Mouse (Mus musculus) cerebellum, adult 2 months (tissue): ENCODE data around the gene Gng2. TPM values are rescaled to one million over a fixed set of nuclear protein-coding genes. Genes with fewer than 3 reads are reported as not detected.

Experiments
- DNase-seq, 2 experiments: peaks; one replicate each; pipeline ENCODE4 v3.0.0; 2021
- H3K27ac ChIP-seq: fragments of 200-500 bp; 2 replicates; pipeline ENCODE4 v1.5.1; 2012; ENCODE audit warnings: low read length, control low read depth, inconsistent platforms; ENCODE audit not compliant: insufficient read depth
- H3K27me3 ChIP-seq: fragments of 200-500 bp; 2 replicates; pipeline ENCODE4 v1.6.1; 2012; ENCODE audit warnings: inconsistent platforms, mild to moderate bottlenecking, low read length, moderate library complexity; ENCODE audit not compliant: control insufficient read depth, insufficient read depth
- H3K4me1 ChIP-seq: fragments of 200-500 bp; 2 replicates; pipeline ENCODE4 v1.6.1; 2011; ENCODE audit warnings: low read length; ENCODE audit not compliant: control insufficient read depth, insufficient read depth
- H3K4me3 ChIP-seq: fragments of 200-500 bp; replicated peaks from 2 replicates; pipeline ENCODE3; 2011; ENCODE audit warnings: mild to moderate bottlenecking, low read depth, low read length, control low read depth; ENCODE audit not compliant: insufficient read depth
- CTCF ChIP-seq: fragments of 200-500 bp; IDR thresholded peaks from 2 replicates; pipeline ENCODE4 v1.5.1; 2011; ENCODE audit warnings: low read depth, mild to moderate bottlenecking, control low read depth, low read length, moderate library complexity, borderline replicate concordance; ENCODE audit not compliant: insufficient read depth
- POLR2A ChIP-seq: fragments of 200-500 bp; IDR thresholded peaks from 2 replicates; pipeline ENCODE4 v1.6.1; 2011; ENCODE audit warnings: low read length, control low read depth, borderline replicate concordance; ENCODE audit not compliant: insufficient read depth
- WGBS: fragments of 180-500 bp; shearing (Covaris S2); methylation state at CpG from one replicate; pipeline ENCODE4 v1.1.7; 2018; 5-methylcytosine and 5-hydroxymethylcytosine counted together
- polyA plus RNA-seq: library from polyadenylated mRNA; depleted of rRNA; stranded (reverse); fragments of >200 nt; gene quantifications from 2 replicates; pipeline ENCODE4 v1.2.3, GENCODE M21; 2012

Gng2 gene
- polyA plus RNA-seq, 1 experiment = 62.7 TPM

DNA sequence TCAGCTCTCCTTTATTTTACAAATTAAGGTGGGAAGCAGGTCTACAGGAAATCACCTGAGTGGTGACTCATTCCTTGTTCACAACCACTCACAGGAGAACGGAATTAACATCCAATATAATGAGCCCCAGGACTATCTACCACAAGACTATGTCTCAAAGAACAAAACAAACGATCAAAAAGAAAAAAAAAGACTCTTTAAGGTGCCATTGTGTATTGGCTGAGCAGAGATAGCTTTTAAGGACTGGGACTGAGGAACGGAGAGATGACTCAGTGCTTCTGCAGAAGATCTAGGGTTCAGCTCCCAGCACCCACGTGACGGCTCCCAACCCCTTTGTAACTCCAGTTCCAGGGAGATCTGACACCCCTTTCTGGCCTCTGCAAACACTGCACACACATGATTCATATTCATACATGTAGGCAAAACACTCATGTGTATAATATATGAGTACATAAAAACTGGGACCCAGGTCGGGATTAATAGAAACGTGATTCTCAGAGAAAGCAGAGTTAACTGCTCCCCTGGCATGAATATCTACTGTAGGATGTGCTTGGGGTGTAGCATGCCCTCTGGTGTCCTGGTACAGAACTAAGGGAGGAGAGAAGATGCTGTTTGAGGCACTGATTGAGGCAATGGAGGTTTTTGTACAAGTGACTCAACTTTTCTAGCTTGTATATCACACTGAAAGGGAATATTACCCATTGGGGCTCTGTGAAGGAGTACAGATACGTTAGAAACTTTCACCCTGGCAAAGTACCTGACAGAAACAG, 115.9 kb downstream of the Gng2 start:
- Histone ChIP-seq H3K27me3 (no peaks in the 10 kb centered on the region), H3K4me1 (no peaks in the 10 kb centered on the region), H3K27ac (no peak overlapping the region), H3K4me3 (no peak overlapping the region)
- 89% methylated on average over 8 of the region's 8 CpGs for WGBS
- DNase-seq = no peak
- no peak for TF ChIP-seq POLR2A
- no peak for TF ChIP-seq CTCF

DNA sequence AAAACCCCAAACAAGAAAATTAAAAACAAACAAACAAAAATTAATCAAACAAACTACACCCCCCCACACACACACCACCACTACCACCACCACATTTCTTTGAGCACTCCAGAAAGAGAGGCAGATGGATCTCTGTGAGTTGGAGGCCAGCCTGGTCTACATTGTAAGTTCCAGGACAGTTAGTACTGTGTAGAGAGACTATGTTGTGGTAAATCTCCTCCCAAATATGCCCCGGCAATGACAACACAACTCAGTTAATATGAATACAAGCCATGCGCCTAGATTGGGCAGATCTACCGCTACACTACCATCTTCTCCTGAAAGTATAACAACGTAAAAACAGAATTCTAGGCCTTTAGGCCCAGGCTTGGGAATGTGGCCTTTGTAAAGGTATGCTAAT, 117.1 kb downstream of the Gng2 start:
- TF ChIP-seq POLR2A (no peak), CTCF (no peak)
- 98% methylated on average over 4 of the region's 4 CpGs for WGBS
- no peaks in the 10 kb centered on the region for H3K4me1 ChIP-seq

DNA sequence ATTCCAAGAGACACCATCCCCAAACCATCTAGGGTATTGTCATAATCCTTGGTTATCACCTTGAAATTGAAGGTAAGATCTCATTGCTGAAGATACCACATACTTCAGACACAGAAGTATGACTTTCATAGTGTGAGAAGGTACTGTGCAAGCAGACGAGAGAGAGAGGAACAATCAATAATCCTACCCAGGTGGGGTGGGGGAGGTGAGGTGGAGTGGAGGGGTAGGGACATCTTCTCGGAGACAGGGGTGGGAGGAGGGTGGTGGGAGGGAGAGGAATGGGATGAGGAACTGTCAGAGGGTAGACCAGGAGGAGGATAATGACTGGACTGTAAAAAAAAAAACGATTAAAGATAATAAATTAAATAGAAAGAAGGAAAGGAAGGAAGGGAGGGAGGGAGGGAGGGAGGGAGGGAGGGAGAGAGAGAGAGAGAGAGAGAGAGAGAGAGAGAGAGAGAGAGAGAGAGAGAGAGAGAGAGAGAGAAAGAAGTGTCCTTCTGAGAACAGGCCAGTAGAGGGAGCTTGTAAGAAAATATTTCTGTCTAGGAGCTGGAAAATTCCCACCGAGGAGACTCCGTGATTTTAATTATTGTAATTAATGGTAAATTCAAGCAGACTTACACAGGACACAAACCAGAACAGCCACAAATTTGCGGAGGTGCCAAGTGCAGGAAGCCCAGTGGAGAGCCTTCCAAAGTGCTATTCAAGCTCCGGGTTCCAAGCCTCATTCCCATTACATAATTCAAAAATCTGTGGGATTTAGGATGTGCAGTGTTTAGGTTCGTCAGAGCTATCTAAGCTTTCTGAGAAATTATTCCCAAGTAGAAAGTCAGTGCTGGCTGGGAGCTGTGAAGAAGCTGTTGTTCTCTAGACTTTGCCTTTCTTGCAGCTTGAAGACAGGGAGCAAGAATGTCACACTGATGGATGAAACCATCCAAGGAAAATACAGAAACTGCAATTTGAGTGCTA, 118.3 kb downstream of the Gng2 start:
- peak; percentile 63 to 67 for DNase-seq
- TF ChIP-seq POLR2A = no peak
- peak; percentile 30; the same call in 1 of the 2 replicates for TF ChIP-seq CTCF
- Histone ChIP-seq H3K4me1 (no peaks in the 10 kb centered on the region), H3K4me3 (peak overlapping the region; percentile 47), H3K27ac (0 out of 2 replicates have a peak overlapping the region, but pooled peaks have one; percentile 3), H3K27me3 (no peaks in the 10 kb centered on the region)
- WGBS = 15% methylated on average over 7 of the region's 8 CpGs

More for the DNA sequence above, 117.1 kb downstream of the Gng2 start:
- no peak overlapping the region for H3K27ac ChIP-seq
- H3K4me3 ChIP-seq = no peak overlapping the region
- no peaks in the 10 kb centered on the region for H3K27me3 ChIP-seq
- DNase-seq = no peak

DNA sequence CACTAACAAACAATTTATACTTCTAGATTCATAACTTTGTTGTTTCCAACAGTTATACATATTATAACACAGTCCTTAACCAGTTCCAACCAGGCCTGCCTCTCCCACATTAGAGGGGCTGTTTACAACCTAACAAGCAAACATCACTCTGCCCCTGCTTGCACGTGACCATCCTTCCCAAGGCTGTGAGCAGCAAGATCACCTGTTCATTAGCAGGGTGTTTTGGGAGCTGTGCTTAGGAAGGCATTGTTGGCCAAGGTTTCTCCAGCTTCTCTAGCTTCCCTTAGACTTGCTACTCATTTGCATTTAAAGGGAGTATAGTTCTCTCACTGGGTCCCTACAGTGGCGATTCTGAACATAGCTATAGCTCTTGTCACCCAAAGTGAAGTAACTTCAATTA, 119.1 kb downstream of the Gng2 start:
- TF ChIP-seq CTCF = no peak
- WGBS = 91% methylated on average over 2 of the region's 2 CpGs
- DNase-seq = no peak
- no peaks in the 10 kb centered on the region for H3K27me3 ChIP-seq
- H3K4me1 ChIP-seq = no peaks in the 10 kb centered on the region
- H3K27ac ChIP-seq = no peak overlapping the region
- no peak overlapping the region for H3K4me3 ChIP-seq

DNA sequence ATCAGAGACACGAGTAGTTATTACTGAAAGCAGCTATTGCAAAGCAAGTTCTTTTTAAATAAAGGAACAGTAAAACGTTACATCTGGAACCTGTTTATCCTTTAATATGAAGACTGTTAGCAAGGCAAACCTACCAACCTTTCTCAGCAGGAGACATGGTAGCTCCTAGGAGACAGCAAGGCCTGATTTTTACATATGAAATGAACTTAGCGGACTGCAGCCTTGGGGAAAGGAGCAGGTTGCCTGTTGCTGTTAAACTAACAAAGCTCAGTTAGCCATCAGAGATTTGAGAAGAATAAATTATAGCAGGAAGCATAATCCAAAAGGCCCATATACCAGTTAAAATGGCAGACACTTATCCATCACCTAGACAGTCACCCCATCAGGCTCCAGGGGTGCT, 124.0 kb downstream of the Gng2 start:
- no peak for DNase-seq
- TF ChIP-seq CTCF (no peak), POLR2A (no peak)
- Histone ChIP-seq H3K27ac (no peak overlapping the region), H3K4me1 (no peaks in the 10 kb centered on the region), H3K4me3 (no peak overlapping the region), H3K27me3 (no peaks in the 10 kb centered on the region)
- WGBS = 59% methylated on average over 3 of the region's 3 CpGs

DNA sequence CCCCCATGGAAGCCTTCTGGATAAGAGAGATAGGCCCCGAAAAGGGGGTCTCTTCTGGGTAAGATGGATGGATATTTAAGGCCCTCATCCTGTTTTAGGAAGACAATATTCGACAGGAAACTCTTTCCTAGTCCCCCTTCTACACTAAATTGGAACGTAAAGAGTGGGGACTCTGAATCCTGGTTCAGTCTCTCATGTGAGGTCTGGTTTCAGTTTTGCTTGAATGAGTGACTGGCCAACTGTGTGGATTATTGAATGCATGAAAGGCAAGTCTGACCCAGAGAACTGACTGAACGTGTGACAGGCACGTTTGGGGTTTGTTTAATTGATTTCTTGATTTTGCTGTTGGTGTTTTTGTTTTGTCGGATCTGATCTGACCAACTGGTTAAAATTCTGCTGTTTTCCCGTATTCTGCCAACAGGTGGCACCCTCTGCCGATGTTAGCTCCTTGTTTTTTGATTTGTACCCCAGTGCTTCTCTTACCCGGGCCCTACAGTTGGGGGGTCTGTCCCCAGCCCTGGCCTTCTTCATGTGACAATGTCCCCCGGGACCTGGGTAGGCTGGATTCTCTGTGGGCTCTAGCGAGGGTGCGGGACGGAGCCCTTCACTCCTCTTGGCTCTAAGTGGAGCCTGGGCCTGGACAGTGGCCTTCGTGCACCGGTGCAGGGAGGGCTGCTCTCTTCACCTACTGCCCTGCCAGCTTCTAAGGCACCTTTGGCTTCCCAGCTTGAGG, 137.7 kb downstream of the Gng2 start:
- peak; percentile 71; the same call in 1 of the 2 replicates for TF ChIP-seq CTCF
- no peak for TF ChIP-seq POLR2A
- Histone ChIP-seq H3K4me1 (no peaks in the 10 kb centered on the region), H3K27ac (no peak overlapping the region), H3K27me3 (no peaks in the 10 kb centered on the region), H3K4me3 (peak overlapping the region; percentile 43)
- whole genome bisulfite sequencing = 12% methylated on average over 15 of the region's 15 CpGs
- peak; percentile 61 to 76 for DNase-seq

DNA sequence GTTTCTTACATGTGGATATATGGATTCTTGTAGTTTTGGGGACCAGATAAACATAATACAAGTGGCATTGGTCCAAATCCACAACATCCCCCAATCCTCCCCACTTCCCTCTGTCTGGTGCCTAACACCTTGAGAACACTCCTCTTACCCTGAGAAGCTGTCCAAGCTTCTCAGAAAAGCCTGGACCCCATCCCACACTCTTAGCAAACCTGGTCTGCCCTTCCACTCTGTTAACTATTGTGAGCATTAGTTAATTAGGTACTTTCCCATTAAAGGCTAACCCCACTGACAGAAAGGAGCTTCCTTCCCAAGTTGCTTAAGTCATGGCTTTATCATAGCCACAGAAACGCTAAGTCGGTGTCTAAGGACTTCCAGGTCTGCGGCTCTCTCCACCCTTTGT, 141.1 kb downstream of the Gng2 start:
- DNase-seq = no peak
- 87% methylated on average over 3 of the region's 3 CpGs for WGBS
- Histone ChIP-seq H3K27me3 (no peaks in the 10 kb centered on the region), H3K4me1 (no peaks in the 10 kb centered on the region), H3K27ac (no peak overlapping the region), H3K4me3 (no peak overlapping the region)
- TF ChIP-seq CTCF (no peak), POLR2A (no peak)
